ENCODE assay signal across 7 mouse cellular contexts in genomic region chr13:24565230-24565949, GRCm38 (mm10). TPM values are rescaled to one million over a fixed set of nuclear protein-coding genes. Genes with fewer than 3 reads are reported as not detected.
DNase-seq lines count a peak whose midpoint lies in the region; ATAC-seq and TF ChIP-seq lines count a peak whose summit lies in the region.

No protein-coding gene starts in this region.

- peak overlapping the region; percentile 80 for H3K27ac ChIP-seq in embryonic facial prominence, embryonic 14.5 days (replicated peaks; ENCODE audit: low read depth, low read length)
- H3K27ac ChIP-seq in liver, embryonic 14.5 days = no peak overlapping the region
- peak overlapping the region; percentile 92 for H3K27ac ChIP-seq in stomach, embryonic 14.5 days (ENCODE audit: low read length)

- peak; percentile 32 for DNase-seq in adrenal gland, adult 8-10 months
- DNase-seq in embryonic facial prominence, embryonic 14.5 days (ENCODE audit: low spot score) = peak; percentile 87
- peak; percentile 10 for DNase-seq in heart, postnatal 25 days (ENCODE audit: low spot score)
- no peak for DNase-seq in liver, embryonic 14.5 days (ENCODE audit: low read depth in 3 of 3, low spot score in 3 of 3)
- DNase-seq in cerebellum, postnatal 36 days = no peak
- DNase-seq in left cerebral cortex, postnatal 10 days (ENCODE audit: extremely low spot score in 1 of 2, low spot score in 2 of 2) = no peak

- no peaks in the 10 kb centered on the region for H3K36me3 ChIP-seq in embryonic facial prominence, embryonic 14.5 days (ENCODE audit: control insufficient read depth, insufficient read depth, low read length)
- no peaks in the 10 kb centered on the region for H3K36me3 ChIP-seq in liver, embryonic 14.5 days (replicated peaks; ENCODE audit: control insufficient read depth, insufficient read depth, low read depth)
- H3K36me3 ChIP-seq in stomach, embryonic 14.5 days (ENCODE audit: control insufficient read depth, insufficient read depth, low read length) = no peaks in the 10 kb centered on the region

- TF ChIP-seq CTCF in liver, embryonic 14.5 days (IDR thresholded peaks at IDR 0.05; ENCODE audit: low read depth) = no peak

- no peak overlapping the region for H3K9ac ChIP-seq in embryonic facial prominence, embryonic 14.5 days (ENCODE audit: low read depth, low read length)
- no peak overlapping the region for H3K9ac ChIP-seq in liver, embryonic 14.5 days (replicated peaks)
- no peak overlapping the region for H3K9ac ChIP-seq in stomach, embryonic 14.5 days (replicated peaks; ENCODE audit: low read depth, low read length)

- no peak overlapping the region for H3K4me2 ChIP-seq in embryonic facial prominence, embryonic 14.5 days (ENCODE audit: low read depth, low read length)
- H3K4me2 ChIP-seq in liver, embryonic 14.5 days (ENCODE audit: low read depth) = no peak overlapping the region
- no peak overlapping the region for H3K4me2 ChIP-seq in stomach, embryonic 14.5 days (replicated peaks; ENCODE audit: low read depth, low read length)

- peak; percentile 90 for ATAC-seq in embryonic facial prominence, embryonic 14.5 days (ENCODE audit: low read depth)
- peak; percentile 39; the same call in 1 of the 2 replicates for ATAC-seq in liver, embryonic 14.5 days (ENCODE audit: insufficient read depth)
- ATAC-seq in stomach, embryonic 14.5 days (ENCODE audit: insufficient number of reproducible peaks, insufficient read depth, low FRiP score, low read depth) = peak; percentile 60

- H3K9me3 ChIP-seq in embryonic facial prominence, embryonic 14.5 days (ENCODE audit: control insufficient read depth, low read length) = no peaks in the 10 kb centered on the region
- no peaks in the 10 kb centered on the region for H3K9me3 ChIP-seq in liver, embryonic 14.5 days (ENCODE audit: control insufficient read depth, low read length)
- no peaks in the 10 kb centered on the region for H3K9me3 ChIP-seq in stomach, embryonic 14.5 days (ENCODE audit: control insufficient read depth, low read depth, low read length)

- WGBS in embryonic facial prominence, embryonic 14.5 days = 26% methylated on average over 8 of the region's 8 CpGs
- WGBS in liver, embryonic 14.5 days (ENCODE audit: insufficient replicate concordance) = 40% methylated on average over 8 of the region's 8 CpGs
- 22% methylated on average over 8 of the region's 8 CpGs for WGBS in stomach, embryonic 14.5 days

- TF ChIP-seq EP300 in liver, embryonic 14.5 days (IDR thresholded peaks at IDR 0.05; ENCODE audit: low read depth) = no peak

- no peaks in the 10 kb centered on the region for H3K27me3 ChIP-seq in embryonic facial prominence, embryonic 14.5 days (replicated peaks; ENCODE audit: control insufficient read depth, insufficient read depth, low read length)
- H3K27me3 ChIP-seq in liver, embryonic 14.5 days (ENCODE audit: control insufficient read depth, insufficient read depth, low read length) = no peaks in the 10 kb centered on the region
- H3K27me3 ChIP-seq in stomach, embryonic 14.5 days (ENCODE audit: control insufficient read depth, insufficient read depth, low read length) = no peaks in the 10 kb centered on the region

- H3K4me3 ChIP-seq in embryonic facial prominence, embryonic 14.5 days (ENCODE audit: low read depth, low read length) = no peak overlapping the region
- H3K4me3 ChIP-seq in liver, embryonic 14.5 days (ENCODE audit: insufficient read depth in 1 of 2, low read depth in 2 of 2, low read length in 2 of 2) = no peak overlapping the region
- H3K4me3 ChIP-seq in stomach, embryonic 14.5 days (ENCODE audit: low read depth, low read length) = no peak overlapping the region

- intact Hi-C loops in heart, postnatal 25 days (cut with DNase I) = no loop called here
- intact Hi-C loops in left cerebral cortex, postnatal 10 days (cut with DNase I) = no loop called here

- H3K4me1 ChIP-seq in embryonic facial prominence, embryonic 14.5 days (ENCODE audit: control insufficient read depth, insufficient read depth, low read length) = peaks cover 15% of the 10 kb centered on the region
- peaks cover 0 to 9% of the 10 kb centered on the region in 2 experiments; a peak in 2 of 4 replicates for H3K4me1 ChIP-seq in liver, embryonic 14.5 days (replicated peaks; ENCODE audit: control insufficient read depth in 2 of 2, insufficient read depth in 2 of 2, low read length in 1 of 2)
- peaks cover 25% of the 10 kb centered on the region for H3K4me1 ChIP-seq in stomach, embryonic 14.5 days (ENCODE audit: control insufficient read depth, insufficient read depth, low read length)

RNA-seq across cellular contexts. Expression of gene Ripor2, which starts 16.6 kb away (rescaled TPM):
- total RNA-seq in adrenal gland, adult 8-10 months (2022) = 1 to 10 TPM; 4.1 to 7.3 (median 5.4) TPM
- 6.5 and 7.0 TPM in 2 replicates for polyA plus RNA-seq in embryonic facial prominence, embryonic 14.5 days (2014; fragmentation: Nextera tagmentation; extraction: Ambion mirVana)
- 1 to 10 TPM; 5.3 to 7.2 TPM for total RNA-seq in heart, postnatal 25 days (2021)
- 1.6 and 2.1 TPM in 2 replicates for polyA plus RNA-seq in liver, embryonic 14.5 days (2012; rRNA removed)
- polyA plus RNA-seq in liver, embryonic 14.5 days (2014; fragmentation: Nextera tagmentation; extraction: Ambion mirVana) = 2.1 and 2.3 TPM in 2 replicates
- 2.3 and 2.6 TPM in 2 replicates for polyA plus RNA-seq in stomach, embryonic 14.5 days (2014; fragmentation: Nextera tagmentation; extraction: Ambion mirVana)
- 10 to 100 TPM; 69.2 to 71.9 TPM for total RNA-seq in left cerebral cortex, postnatal 10 days (2021)

Comparison
In these comparisons a context has a peak if more than half of its experiments do, and no peak if none do; other contexts are left out.
1. DNase-seq: peak in adrenal gland, adult 8-10 months (single experiment), embryonic facial prominence, embryonic 14.5 days (single experiment) and heart, postnatal 25 days (single experiment); none in liver, embryonic 14.5 days (0 of 3), cerebellum, postnatal 36 days (0 of 2) and left cerebral cortex, postnatal 10 days (0 of 2).
2. ATAC-seq: peak in every context shown above with its lines; median percentile 90 in embryonic facial prominence, embryonic 14.5 days; 60 in stomach, embryonic 14.5 days; 39 in liver, embryonic 14.5 days.
3. RNA of gene Ripor2, which starts 16.6 kb away (total RNA-seq): 69.2 to 71.9 TPM in left cerebral cortex, postnatal 10 days; 5.3 to 7.2 TPM in heart, postnatal 25 days and 4.1 to 7.3 TPM in adrenal gland, adult 8-10 months; every median in the first group is over 4 times any median in the second.